Mouse (Mus musculus) thymus, adult 2 months (tissue): ENCODE results near the gene Phf21a. TPM values are rescaled to one million over a fixed set of nuclear protein-coding genes. Genes with fewer than 3 reads are reported as not detected.

Experiments
- DNase-seq: peaks from one replicate; pipeline ENCODE4 v3.0.0; 2021
- H3K27ac ChIP-seq: fragments of 200-500 bp; 2 replicates; pipeline ENCODE4 v1.5.1; 2012; ENCODE audit warnings: low read length, control low read depth; ENCODE audit not compliant: control insufficient read depth, insufficient read depth
- H3K27me3 ChIP-seq: fragments of 200-500 bp; 2 replicates; pipeline ENCODE4 v1.6.1; 2012; ENCODE audit warnings: mild to moderate bottlenecking, low read length, moderate library complexity, mixed read lengths; ENCODE audit not compliant: control insufficient read depth, insufficient read depth
- H3K36me3 ChIP-seq: fragments of 200-500 bp; 2 replicates; pipeline ENCODE4 v1.6.1; 2012; ENCODE audit warnings: mild to moderate bottlenecking, low read length, moderate library complexity; ENCODE audit not compliant: control insufficient read depth, insufficient read depth
- H3K4me1 ChIP-seq: fragments of 200-500 bp; replicated peaks from 2 replicates; pipeline ENCODE4 v1.6.1; 2012; ENCODE audit warnings: low read length; ENCODE audit not compliant: control insufficient read depth, insufficient read depth
- H3K4me3 ChIP-seq: fragments of 200-500 bp; 2 replicates; pipeline ENCODE4 v1.5.1; 2012; ENCODE audit warnings: mild to moderate bottlenecking, low read length, control low read depth, moderate library complexity; ENCODE audit not compliant: control insufficient read depth, insufficient read depth
- CTCF ChIP-seq: fragments of 200-500 bp; IDR thresholded peaks from 2 replicates; pipeline ENCODE4 v1.5.1; 2012; ENCODE audit warnings: mild to moderate bottlenecking, control low read depth, low read length, moderate library complexity, borderline replicate concordance; ENCODE audit not compliant: control insufficient read depth, poor library complexity, insufficient read depth; ENCODE audit errors: extremely low read depth
- POLR2A ChIP-seq: fragments of 200-500 bp; IDR thresholded peaks from 2 replicates; pipeline ENCODE4 v1.6.1; 2012; ENCODE audit warnings: mild to moderate bottlenecking, low read length, control low read depth, moderate library complexity; ENCODE audit not compliant: control insufficient read depth, poor library complexity, insufficient read depth; ENCODE audit errors: extremely low read depth
- WGBS: fragments of 180-500 bp; shearing (Covaris S2); methylation state at CpG from one replicate; pipeline ENCODE4 v1.1.7; 2018; 5-methylcytosine and 5-hydroxymethylcytosine counted together
- polyA plus RNA-seq: library from polyadenylated mRNA; depleted of rRNA; stranded (reverse); fragments of >200 nt; gene quantifications from 2 replicates; pipeline ENCODE4 v1.2.3, GENCODE M21; 2012

Gene Phf21a
- polyA plus RNA-seq, 1 experiment: 81.6 TPM

DNA sequence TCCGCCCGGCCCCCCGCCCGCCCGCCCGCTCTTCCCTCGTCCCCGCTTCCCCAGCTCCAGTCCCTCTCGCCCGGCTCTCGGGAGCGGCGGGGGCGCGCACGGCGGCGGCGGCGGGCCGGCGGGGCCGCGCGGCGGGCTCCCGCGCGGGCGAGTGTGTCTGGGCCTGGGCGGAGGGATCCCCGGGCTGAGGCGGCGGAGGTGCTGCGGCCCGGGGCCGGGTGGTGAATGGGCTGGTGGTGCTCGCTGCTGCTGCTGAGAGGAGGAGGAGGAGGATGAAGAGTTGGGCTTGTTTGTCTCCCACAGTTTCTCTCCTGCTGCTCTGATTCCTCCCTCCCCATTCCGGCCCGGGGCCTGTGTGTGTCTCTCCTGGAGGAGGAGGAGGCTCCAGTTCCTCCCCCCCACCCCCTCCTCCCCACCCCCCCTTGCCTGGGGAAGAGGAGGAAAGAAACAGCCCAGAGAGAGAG lies 90.7 kb downstream of the Phf21a start:
- H3K4me3 ChIP-seq: peak overlapping the region; percentile 90
- peak; percentile 93 for DNase-seq
- peak; percentile 77; the same call in 1 of the 2 replicates for TF ChIP-seq POLR2A
- no peak for TF ChIP-seq CTCF
- 1% methylated on average over 17 of the region's 40 CpGs for WGBS
- H3K27ac ChIP-seq: peak overlapping the region; percentile 94
- H3K27me3 ChIP-seq: no peaks in the 10 kb centered on the region
- H3K4me1 ChIP-seq: peaks cover 4% of the 10 kb centered on the region
- H3K36me3 ChIP-seq: no peaks in the 10 kb centered on the region

GRCm38 (mm10) chr2:92184077-92184921 lies 91.4 kb downstream of the Phf21a start:
- H3K4me3 ChIP-seq: peak overlapping the region; percentile 90
- DNase-seq: peak; percentile 50
- peaks cover 4% of the 10 kb centered on the region for H3K4me1 ChIP-seq
- H3K27me3 ChIP-seq: no peaks in the 10 kb centered on the region
- H3K27ac ChIP-seq: peak overlapping the region; percentile 94
- no peaks in the 10 kb centered on the region for H3K36me3 ChIP-seq
- no peak for TF ChIP-seq CTCF
- TF ChIP-seq POLR2A: no peak
- WGBS: 0% methylated on average over 17 of the region's 19 CpGs

DNA sequence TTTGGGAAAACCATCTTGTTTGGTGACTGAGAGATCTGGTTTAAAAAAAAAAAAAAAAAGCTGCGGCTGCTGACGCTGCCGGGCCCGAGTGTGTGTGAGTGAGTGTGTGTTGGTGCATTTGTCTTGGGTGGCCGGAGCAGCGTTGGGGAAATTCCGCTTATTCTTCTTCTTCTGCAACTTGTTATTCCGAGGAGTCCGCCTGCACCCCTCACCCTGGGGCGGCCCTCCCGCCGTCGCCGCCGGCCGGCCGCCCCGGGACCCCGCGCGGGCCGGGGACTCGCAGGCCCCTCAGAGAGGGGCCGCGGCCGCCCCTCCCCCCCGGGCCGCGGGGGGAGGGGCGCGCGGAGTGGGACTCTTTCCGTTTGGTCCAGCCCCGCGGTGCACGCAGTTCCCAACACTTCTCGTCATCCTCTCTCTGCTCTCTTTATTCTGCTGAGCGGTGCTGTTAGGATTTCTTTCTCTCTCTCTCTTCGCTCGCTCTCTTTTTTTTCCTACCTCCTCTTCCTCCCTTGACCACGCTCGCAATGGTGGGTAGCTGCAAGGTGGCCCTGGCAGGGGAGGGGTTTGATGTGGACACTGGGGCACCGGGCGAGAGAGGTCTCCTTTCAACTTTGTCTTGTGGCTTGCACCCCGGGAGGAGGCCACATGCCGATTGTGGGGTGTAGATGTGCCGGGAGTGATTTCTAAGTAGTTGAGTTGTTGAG lies 92.3 kb downstream of the Phf21a start:
- Histone ChIP-seq H3K27me3 (no peaks in the 10 kb centered on the region), H3K4me3 (peak overlapping the region; percentile 67), H3K4me1 (peaks cover 4% of the 10 kb centered on the region), H3K27ac (peak overlapping the region; percentile 94), H3K36me3 (no peaks in the 10 kb centered on the region)
- peak; percentile 43 for DNase-seq
- WGBS: under 1% methylated on average over 47 of the region's 47 CpGs
- TF ChIP-seq POLR2A: no peak
- TF ChIP-seq CTCF: no peak

GRCm38 (mm10) chr2:92185766-92186450 lies 93.0 kb downstream of the Phf21a start:
- no peaks in the 10 kb centered on the region for H3K27me3 ChIP-seq
- H3K27ac ChIP-seq: peak overlapping the region; percentile 94
- H3K4me3 ChIP-seq: peak overlapping the region; percentile 67
- DNase-seq: no peak
- TF ChIP-seq CTCF (no peak), POLR2A (no peak)
- H3K4me1 ChIP-seq: peaks cover 4% of the 10 kb centered on the region
- 26% methylated on average over 11 of the region's 11 CpGs for WGBS
- no peaks in the 10 kb centered on the region for H3K36me3 ChIP-seq

DNA sequence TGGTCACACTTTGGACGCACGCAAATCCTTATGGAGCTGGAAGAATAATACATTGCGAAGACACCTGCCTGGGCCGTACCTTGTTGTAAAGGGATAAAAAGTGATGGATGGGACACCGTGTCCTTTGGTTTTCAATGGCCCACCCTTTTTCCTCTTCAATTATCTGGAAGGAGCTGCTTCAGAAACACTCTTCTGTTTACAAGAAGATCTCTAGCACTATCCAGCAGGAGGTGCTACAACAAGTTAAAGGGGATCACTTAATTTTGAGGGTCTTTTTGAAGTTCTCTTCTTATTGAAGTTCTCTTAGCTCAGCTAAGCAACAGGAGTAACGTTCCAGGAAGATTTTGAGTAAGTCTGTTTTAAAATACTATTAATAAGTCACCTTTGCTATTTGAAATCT lies 94.1 kb downstream of the Phf21a start:
- Histone ChIP-seq H3K4me1 (peaks cover 4% of the 10 kb centered on the region), H3K27me3 (no peaks in the 10 kb centered on the region), H3K36me3 (no peaks in the 10 kb centered on the region), H3K4me3 (no peak overlapping the region), H3K27ac (no peak overlapping the region)
- TF ChIP-seq POLR2A (no peak), CTCF (no peak)
- DNase-seq: peak; percentile 19
- 72% methylated on average over 6 of the region's 6 CpGs for WGBS

DNA sequence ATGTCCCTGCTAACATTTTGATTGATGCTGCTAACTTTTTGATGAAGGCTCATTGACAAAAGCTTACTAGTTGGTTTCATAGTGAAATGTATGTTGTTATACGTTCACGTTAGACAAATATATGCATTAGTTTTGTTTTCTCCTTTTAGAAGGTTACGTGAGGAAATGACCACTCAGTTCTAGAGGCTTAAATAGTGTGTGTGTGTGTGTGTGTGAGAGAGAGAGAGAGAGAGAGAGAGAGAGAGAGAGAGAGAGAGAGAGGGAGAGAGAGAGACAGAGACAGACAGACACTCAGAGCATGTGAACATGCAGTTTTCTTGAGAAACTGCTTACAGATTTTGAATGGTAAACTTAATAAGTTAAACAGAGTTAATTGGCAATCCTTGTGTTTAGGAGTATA lies 95.8 kb downstream of the Phf21a start:
- 54% methylated on average over 3 of the region's 3 CpGs for WGBS
- Histone ChIP-seq H3K4me3 (no peak overlapping the region), H3K27me3 (no peaks in the 10 kb centered on the region), H3K36me3 (no peaks in the 10 kb centered on the region), H3K27ac (no peak overlapping the region), H3K4me1 (peaks cover 4% of the 10 kb centered on the region)
- TF ChIP-seq POLR2A (no peak), CTCF (no peak)
- DNase-seq: no peak
